Mouse (Mus musculus) intestine, embryonic 14.5 days (tissue): Measurements from ENCODE around the gene Slc22a14. TPM values are rescaled to one million over a fixed set of nuclear protein-coding genes. Genes with fewer than 3 reads are reported as not detected.
"Not testable (repeated sequence)": the region's sequence is repeated elsewhere in the genome, so short reads cannot be mapped to it uniquely, and the experiment has no call there.

Experiments
- ATAC-seq: fragments of 200-750 bp; cut with Nextera tagmentation; replicated peaks from 2 replicates; pipeline ENCODE4 v1.8.0; 2017; ENCODE audit warnings: low read depth, moderate number of reproducible peaks, moderate TSS enrichment, moderate library complexity; ENCODE audit not compliant: low FRiP score, low TSS enrichment
- DNase-seq: peaks from one replicate; pipeline ENCODE4 v3.0.0-alpha.2; 2018; ENCODE audit warnings: low spot score
- H3K27ac ChIP-seq: fragments of 300-500 bp; sonication (generic); 2 replicates; pipeline ENCODE4 v1.5.1; 2014; ENCODE audit warnings: low read depth, mild to moderate bottlenecking, control low read depth
- H3K27me3 ChIP-seq: fragments of 300-500 bp; sonication (generic); replicated peaks from 2 replicates; pipeline ENCODE4 v1.6.1; 2014; ENCODE audit warnings: low read length, control low read depth; ENCODE audit not compliant: control insufficient read depth, insufficient read depth
- H3K36me3 ChIP-seq: fragments of 300-500 bp; sonication (generic); 2 replicates; pipeline ENCODE4 v1.6.1; 2014; ENCODE audit warnings: low read length, control low read depth; ENCODE audit not compliant: control insufficient read depth, insufficient read depth
- H3K4me1 ChIP-seq: fragments of 300-500 bp; sonication (generic); replicated peaks from 2 replicates; pipeline ENCODE4 v1.6.1; 2014; ENCODE audit warnings: low read length, control low read depth, mixed read lengths; ENCODE audit not compliant: control insufficient read depth, insufficient read depth
- H3K4me2 ChIP-seq: fragments of 300-500 bp; sonication (generic); 2 replicates; pipeline ENCODE4 v1.6.1; 2014; ENCODE audit warnings: low read length
- H3K4me3 ChIP-seq: fragments of 300-500 bp; sonication (generic); 2 replicates; pipeline ENCODE4 v1.5.1; 2014; ENCODE audit warnings: low read depth, low read length, control low read depth, mixed read lengths
- H3K9ac ChIP-seq: fragments of 300-500 bp; sonication (generic); 2 replicates; pipeline ENCODE4 v1.6.1; 2014; ENCODE audit warnings: mild to moderate bottlenecking, low read length
- H3K9me3 ChIP-seq: fragments of 300-500 bp; sonication (generic); 2 replicates; pipeline ENCODE4 v1.6.1; 2016; ENCODE audit warnings: low read length, control low read depth; ENCODE audit not compliant: control insufficient read depth
- WGBS: fragments of 180-500 bp; shearing (Covaris S2); extraction: QIAGEN DNeasy Blood & Tissue Kit; methylation state at CpG from one replicate; pipeline ENCODE4 v1.1.7; 2014; 5-methylcytosine and 5-hydroxymethylcytosine counted together
- polyA plus RNA-seq: library from polyadenylated mRNA; unstranded; fragments of >200 nt; fragmentation: Nextera tagmentation; extraction: Ambion mirVana; gene quantifications from 2 replicates; pipeline ENCODE4 v1.2.1, GENCODE M21; 2014

Slc22a14 gene
- polyA plus RNA-seq, 1 experiment from 2014 or later: 0.11 TPM

DNA sequence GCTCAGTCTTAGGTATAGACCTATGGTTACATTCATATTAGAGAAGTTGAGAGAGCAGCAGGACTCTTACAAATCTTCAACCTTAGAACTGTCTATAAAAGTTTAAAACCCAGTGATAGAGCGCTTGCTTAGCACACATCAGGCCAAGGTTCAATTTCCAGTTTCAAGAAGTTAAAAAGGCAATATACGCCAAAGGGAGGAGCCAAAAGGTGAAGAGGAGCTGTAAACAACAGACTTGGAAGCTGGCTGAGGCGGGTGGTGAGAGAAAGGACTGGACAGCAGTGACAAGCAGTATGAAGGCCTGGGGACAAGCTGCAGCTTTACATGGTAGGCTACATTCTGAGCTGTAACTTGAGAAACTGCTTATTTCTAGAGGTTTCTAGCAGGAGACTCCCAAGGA is 66.8 kb downstream of the Slc22a14 start:
- Histone ChIP-seq H3K9ac (no peak overlapping the region), H3K36me3 (peaks cover 19% of the 10 kb centered on the region), H3K27me3 (no peaks in the 10 kb centered on the region), H3K4me2 (no peak overlapping the region), H3K4me1 (no peaks in the 10 kb centered on the region), H3K9me3 (no peaks in the 10 kb centered on the region), H3K4me3 (no peak overlapping the region), H3K27ac (no peak overlapping the region)
- WGBS: 75% methylated on average over 3 of the region's 3 CpGs
- ATAC-seq (no peak), DNase-seq (no peak)

DNA sequence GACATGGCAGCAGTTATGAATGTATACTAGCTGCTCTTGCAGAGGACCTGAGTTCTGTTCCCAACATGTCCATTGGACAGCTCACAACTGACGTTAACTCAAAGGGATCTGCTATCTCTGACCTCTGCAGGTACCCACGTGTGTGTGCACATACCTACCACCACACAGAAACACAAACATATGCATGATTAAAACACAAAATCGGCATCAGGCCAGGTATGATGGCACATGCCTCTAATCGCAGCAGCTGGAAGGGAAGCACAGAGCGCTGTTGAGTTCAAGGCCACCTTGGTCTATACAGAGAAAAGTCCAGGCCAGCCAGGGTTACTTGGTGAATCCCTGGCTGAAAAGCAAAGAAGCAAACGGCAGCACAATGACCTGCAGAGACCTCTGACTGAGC is 67.7 kb downstream of the Slc22a14 start:
- no peak for DNase-seq
- Histone ChIP-seq H3K27ac (no peak overlapping the region), H3K27me3 (no peaks in the 10 kb centered on the region), H3K4me1 (no peaks in the 10 kb centered on the region), H3K4me3 (no peak overlapping the region), H3K9ac (no peak overlapping the region), H3K9me3 (no peaks in the 10 kb centered on the region), H3K36me3 (peaks cover 14% of the 10 kb centered on the region), H3K4me2 (no peak overlapping the region)
- 85% methylated on average over 6 of the region's 6 CpGs for WGBS
- no peak for ATAC-seq

DNA sequence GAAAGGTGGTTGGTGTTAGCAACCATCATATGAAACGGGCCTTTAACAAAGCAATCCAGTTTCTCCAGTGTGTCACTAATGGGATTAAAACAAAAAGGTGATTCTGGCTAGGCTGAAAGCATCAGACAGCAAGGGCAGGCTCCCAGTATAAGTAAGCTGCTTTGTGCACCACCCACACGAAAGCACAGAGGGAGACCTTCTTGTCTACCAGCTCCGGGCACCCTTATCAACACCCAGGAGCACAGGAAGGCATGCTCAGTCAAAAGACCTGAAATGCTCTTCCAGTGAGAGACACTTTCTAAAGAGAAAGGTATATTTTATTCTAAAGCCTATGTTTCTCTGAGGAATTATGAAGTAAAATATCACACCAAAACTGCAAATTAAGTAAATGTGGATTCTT is 74.6 kb downstream of the Slc22a14 start:
- ATAC-seq (no peak), DNase-seq (no peak)
- no peak overlapping the region for H3K4me3 ChIP-seq
- H3K9ac ChIP-seq: no peak overlapping the region
- H3K27ac ChIP-seq: no peak overlapping the region
- WGBS: 88% methylated on average over 3 of the region's 3 CpGs
- H3K4me1 ChIP-seq: no peaks in the 10 kb centered on the region
- H3K36me3 ChIP-seq: peaks cover 16% of the 10 kb centered on the region; the same call in 1 of the 2 replicates
- H3K27me3 ChIP-seq: no peaks in the 10 kb centered on the region
- H3K9me3 ChIP-seq: no peaks in the 10 kb centered on the region
- no peak overlapping the region for H3K4me2 ChIP-seq

DNA sequence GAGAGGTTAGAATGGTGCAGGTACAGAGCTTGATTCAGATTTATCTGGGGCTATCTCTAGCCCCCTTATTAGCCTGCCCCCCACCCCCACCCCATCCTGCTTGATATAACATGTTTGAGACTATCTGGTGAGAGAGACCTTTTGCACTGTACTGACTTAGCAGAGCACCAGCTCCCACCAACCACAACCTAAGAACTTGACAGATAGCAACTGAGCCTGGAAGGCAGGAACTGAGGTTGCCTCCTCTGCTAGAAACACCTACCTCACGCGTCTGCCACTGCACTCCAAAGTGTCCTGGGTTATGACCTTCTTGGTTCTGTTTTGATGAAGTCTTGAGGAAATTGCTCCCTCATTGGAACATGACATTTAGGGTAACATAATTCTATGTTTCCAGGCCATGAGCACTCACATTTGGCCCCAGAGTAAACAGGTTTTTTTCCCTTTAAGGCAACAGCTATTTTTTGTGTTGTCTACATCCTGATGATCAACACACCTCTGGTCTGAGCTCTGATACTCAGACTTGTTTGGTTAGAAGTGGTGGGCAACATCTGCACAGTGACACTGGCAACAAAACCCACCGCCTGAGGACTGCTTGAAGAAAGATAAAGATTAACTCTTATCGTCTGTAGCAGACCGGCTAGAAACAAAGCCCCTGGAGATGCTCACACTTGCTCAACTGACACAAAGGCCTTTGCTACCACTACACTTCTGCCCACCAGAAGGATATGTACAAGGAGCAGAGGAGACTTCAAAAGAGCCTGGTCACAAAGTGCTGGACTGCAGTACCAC is 84.3 kb downstream of the Slc22a14 start:
- Histone ChIP-seq H3K9me3 (no peaks in the 10 kb centered on the region), H3K9ac (no peak overlapping the region), H3K4me3 (no peak overlapping the region), H3K27ac (no peak overlapping the region), H3K4me2 (no peak overlapping the region), H3K27me3 (no peaks in the 10 kb centered on the region), H3K36me3 (peaks cover 21% of the 10 kb centered on the region), H3K4me1 (no peaks in the 10 kb centered on the region)
- DNase-seq (no peak), ATAC-seq (no peak)
- 77% methylated on average over 5 of the region's 5 CpGs for WGBS

DNA sequence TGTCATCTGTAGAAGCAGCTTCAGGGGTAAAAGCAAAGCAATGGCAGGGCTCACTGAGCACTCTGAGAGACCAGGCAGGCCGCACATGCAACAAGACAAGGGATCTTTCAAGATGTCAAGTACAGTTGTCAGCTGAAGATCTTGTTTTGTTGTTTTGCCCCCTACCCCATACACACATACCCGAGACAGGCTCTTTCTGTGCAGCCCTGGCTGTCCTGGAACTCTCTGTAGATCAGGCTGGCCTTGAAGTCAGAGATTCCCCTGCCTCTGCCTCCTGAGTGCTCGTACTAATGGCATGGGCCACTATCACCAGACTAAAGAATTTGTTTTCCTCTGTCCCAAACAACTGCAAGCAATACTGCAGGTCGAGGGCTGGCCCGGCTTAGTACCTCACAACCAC is 87.3 kb downstream of the Slc22a14 start:
- DNase-seq: no peak

DNA sequence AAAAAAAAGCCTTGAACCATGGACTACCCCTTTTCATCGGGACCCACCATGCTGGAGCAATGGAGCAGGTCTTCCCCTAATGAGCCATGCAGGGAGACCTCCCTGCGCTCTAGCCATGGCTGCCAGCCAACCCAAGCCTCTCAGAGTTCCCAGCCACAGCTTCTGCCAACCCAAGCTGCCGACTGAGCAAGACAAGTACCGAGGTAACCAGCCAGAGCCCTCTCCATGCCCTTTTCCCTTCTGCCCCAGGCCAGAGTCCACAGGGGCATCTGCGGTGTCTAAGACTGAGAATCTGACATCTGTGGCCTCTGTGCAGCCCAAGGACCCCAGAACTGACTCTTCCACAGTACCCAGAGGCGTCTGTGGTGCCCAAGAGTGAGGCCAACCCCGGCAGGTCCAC is 89.0 kb downstream of the Slc22a14 start:
- H3K36me3 ChIP-seq: peaks cover 11% of the 10 kb centered on the region; the same call in 1 of the 2 replicates
- no peaks in the 10 kb centered on the region for H3K9me3 ChIP-seq
- H3K4me3 ChIP-seq: no peak overlapping the region
- H3K27me3 ChIP-seq: no peaks in the 10 kb centered on the region
- DNase-seq: no peak
- H3K4me1 ChIP-seq: no peaks in the 10 kb centered on the region
- WGBS: 76% methylated on average over 7 of the region's 7 CpGs
- H3K27ac ChIP-seq: no peak overlapping the region
- no peak overlapping the region for H3K4me2 ChIP-seq
- ATAC-seq: no peak
- H3K9ac ChIP-seq: no peak overlapping the region

More for the DNA sequence above, 87.3 kb downstream of the Slc22a14 start:
- H3K27me3 ChIP-seq: no peaks in the 10 kb centered on the region
- no peak for ATAC-seq
- H3K4me2 ChIP-seq: no peak overlapping the region
- no peaks in the 10 kb centered on the region for H3K9me3 ChIP-seq
- 94% methylated on average over 5 of the region's 5 CpGs for WGBS
- no peak overlapping the region for H3K9ac ChIP-seq
- no peak overlapping the region for H3K4me3 ChIP-seq
- H3K4me1 ChIP-seq: no peaks in the 10 kb centered on the region
- H3K27ac ChIP-seq: no peak overlapping the region
- H3K36me3 ChIP-seq: peaks cover 16% of the 10 kb centered on the region

DNA sequence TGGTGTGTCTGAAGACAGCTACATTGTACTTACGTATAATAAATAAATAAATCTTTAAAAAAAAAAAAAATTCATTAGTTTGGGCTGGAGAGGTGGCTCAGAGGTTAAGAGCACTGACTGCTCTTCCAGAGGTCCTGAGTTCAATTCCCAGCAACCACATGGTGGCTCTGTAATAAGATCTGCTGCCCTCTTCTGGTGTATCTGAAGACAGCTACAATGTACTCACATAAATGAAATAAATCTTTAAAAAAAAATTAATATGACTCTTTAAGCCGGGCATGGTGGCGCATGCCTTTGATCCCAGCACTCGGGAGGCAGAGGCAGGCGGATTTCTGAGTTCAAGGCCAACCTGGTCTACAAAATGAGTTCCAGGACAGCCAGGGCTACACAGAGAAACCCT is 90.5 kb downstream of the Slc22a14 start:
- not testable (repeated sequence) for H3K27ac ChIP-seq, H3K27me3 ChIP-seq, H3K9me3 ChIP-seq, H3K4me1 ChIP-seq, H3K4me2 ChIP-seq, H3K4me3 ChIP-seq, DNase-seq, H3K9ac ChIP-seq, ATAC-seq, H3K36me3 ChIP-seq
- 96% methylated on average over 5 of the region's 5 CpGs for WGBS

DNA sequence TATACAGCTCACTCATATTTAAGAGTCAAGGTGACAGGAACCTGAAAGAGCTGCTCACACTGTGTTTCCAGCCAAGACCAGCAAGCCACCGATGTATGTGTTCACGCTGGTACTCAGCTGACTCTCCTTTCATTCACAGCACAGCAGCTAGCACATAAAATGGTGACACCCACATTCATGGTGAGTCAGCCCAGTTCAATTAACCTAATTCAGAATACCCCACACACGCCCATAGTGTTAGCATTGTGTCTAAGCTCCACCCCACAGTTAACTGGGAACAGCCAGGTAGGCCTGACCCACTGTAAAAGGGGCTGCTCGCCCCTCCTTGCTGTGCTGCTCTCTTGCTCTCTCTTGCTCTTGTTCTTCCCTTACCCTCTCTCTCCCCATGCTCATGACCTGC is 93.9 kb downstream of the Slc22a14 start:
- Histone ChIP-seq H3K9me3 (no peaks in the 10 kb centered on the region), H3K4me3 (no peak overlapping the region), H3K27me3 (no peaks in the 10 kb centered on the region), H3K36me3 (peaks cover 23% of the 10 kb centered on the region), H3K4me2 (no peak overlapping the region), H3K27ac (no peak overlapping the region), H3K9ac (no peak overlapping the region), H3K4me1 (no peaks in the 10 kb centered on the region)
- DNase-seq: no peak
- no peak for ATAC-seq
- WGBS: 74% methylated on average over 4 of the region's 4 CpGs

DNA sequence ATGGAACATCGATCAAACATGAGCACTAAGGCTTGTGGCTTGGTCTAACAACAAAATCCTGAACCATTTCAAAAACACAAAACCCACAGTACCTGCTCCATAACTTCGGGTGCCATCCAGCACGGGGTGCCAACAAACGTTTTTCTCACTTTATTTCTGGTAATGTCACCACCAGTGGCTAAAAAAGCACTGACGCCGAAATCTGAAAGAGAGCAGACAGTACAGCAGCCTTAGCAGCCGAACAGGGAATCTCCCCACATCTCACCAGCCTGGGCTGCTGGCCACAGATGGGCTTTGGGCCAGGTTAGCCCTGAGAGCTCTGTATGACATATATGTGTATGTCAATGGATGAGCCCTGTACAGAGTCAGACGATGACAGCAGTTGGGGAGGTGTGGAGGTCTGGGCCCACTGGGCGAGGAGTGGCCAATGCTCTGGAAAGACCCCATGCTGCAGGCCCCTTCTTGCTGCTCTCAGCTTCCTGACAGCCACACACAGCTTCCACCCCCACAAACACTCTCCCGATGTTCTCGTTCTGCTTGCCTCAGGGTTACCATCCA is 96.7 kb downstream of the Slc22a14 start:
- 92% methylated on average over 11 of the region's 11 CpGs for WGBS
- Histone ChIP-seq H3K27me3 (no peaks in the 10 kb centered on the region), H3K36me3 (peaks cover 43% of the 10 kb centered on the region), H3K4me2 (no peak overlapping the region), H3K9ac (no peak overlapping the region), H3K9me3 (no peaks in the 10 kb centered on the region), H3K27ac (no peak overlapping the region), H3K4me3 (no peak overlapping the region), H3K4me1 (no peaks in the 10 kb centered on the region)
- no peak for ATAC-seq
- no peak for DNase-seq
